Mouse (Mus musculus): ENCODE measurements around the gene Fam122b. TPM values are rescaled to one million over a fixed set of nuclear protein-coding genes. Genes with fewer than 3 reads are reported as not detected.

Gene Fam122b
- total and polyA plus RNA-seq, 2 experiments from 2014 or later = 19.1 to 21.7 TPM

DNA sequence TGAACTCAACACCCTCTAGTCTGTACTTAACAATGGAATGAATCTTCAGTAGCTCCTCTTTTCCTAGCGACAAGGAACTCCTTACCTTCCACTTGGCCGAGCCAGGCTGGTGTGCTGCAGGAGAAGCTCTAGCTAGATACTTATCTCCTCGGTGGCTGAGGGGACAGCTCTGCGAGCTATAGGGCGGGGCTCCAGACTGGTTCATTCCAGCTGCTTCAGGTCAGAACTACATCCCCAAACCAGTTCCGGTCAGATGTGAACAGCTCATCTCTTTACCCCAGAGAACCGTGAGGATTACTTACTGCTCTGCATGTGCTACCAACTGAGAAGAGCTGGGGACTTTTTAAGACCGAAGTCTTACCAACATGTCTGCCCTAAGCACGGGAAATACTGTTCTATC lies 3.4 kb downstream of the Fam122b start:
- Histone ChIP-seq H3K9me3 (replicated peaks; ENCODE audit: control insufficient read depth, low read length) (no peaks in the 10 kb centered on the region), H3K27me3 (ENCODE audit: control insufficient read depth, insufficient read depth, low read length) (no peaks in the 10 kb centered on the region), H3K36me3 (replicated peaks; ENCODE audit: control insufficient read depth, insufficient read depth, low read length) (no peaks in the 10 kb centered on the region), H3K9ac (replicated peaks; ENCODE audit: low read depth, low read length) (no peak overlapping the region), H3K4me3 (ENCODE audit: low read depth, low read length) (no peak overlapping the region), H3K4me2 (ENCODE audit: low read depth, low read length) (peak overlapping the region; percentile 36; the same call in 1 of the 2 replicates), H3K4me1 (ENCODE audit: control insufficient read depth, insufficient read depth) (no peaks in the 10 kb centered on the region), H3K27ac (ENCODE audit: low read depth) (peak overlapping the region; percentile 72)
- WGBS = 41% methylated on average over 9 of the region's 9 CpGs
- TF ChIP-seq CTCF (IDR thresholded peaks at IDR 0.05; ENCODE audit: low read depth) (no peak), EP300 (IDR thresholded peaks at IDR 0.05; ENCODE audit: low read depth) (no peak)
- ATAC-seq (ENCODE audit: insufficient read depth, low read depth) = peak; percentile 18; the same call in 1 of the 2 replicates
- DNase-seq (ENCODE audit: low spot score) = peak; percentile 9

DNA sequence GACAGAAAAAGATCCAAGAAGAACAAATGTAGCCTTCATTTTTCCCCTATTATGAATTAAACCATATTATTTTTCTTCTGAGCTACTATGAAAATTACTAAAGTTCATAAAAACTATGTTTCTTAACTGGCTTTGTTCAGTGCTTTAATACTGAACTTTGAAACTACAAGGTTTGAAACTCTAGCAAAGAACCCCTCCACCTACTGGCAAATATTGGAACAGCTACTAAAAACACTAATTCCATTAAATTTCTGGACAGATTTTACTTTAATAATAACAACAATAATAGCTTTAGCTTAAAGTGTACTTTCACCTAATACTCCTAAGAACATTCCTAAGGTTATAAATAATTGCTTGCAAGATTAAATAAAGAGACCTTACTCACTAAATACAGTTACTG lies 14.4 kb downstream of the Fam122b start:
- no peak for DNase-seq (ENCODE audit: low spot score)
- H3K36me3 ChIP-seq (replicated peaks; ENCODE audit: control insufficient read depth, insufficient read depth, low read length) = peaks cover 20% of the 10 kb centered on the region; the same call in 1 of the 2 replicates
- TF ChIP-seq EP300 (IDR thresholded peaks at IDR 0.05; ENCODE audit: low read depth) (no peak), CTCF (IDR thresholded peaks at IDR 0.05; ENCODE audit: low read depth) (peak; percentile 42)
- H3K4me1 ChIP-seq (ENCODE audit: control insufficient read depth, insufficient read depth) = no peaks in the 10 kb centered on the region
- no peaks in the 10 kb centered on the region for H3K9me3 ChIP-seq (replicated peaks; ENCODE audit: control insufficient read depth, low read length)
- H3K9ac ChIP-seq (replicated peaks; ENCODE audit: low read depth, low read length) = no peak overlapping the region
- no peaks in the 10 kb centered on the region for H3K27me3 ChIP-seq (ENCODE audit: control insufficient read depth, insufficient read depth, low read length)
- H3K4me2 ChIP-seq (ENCODE audit: low read depth, low read length) = no peak overlapping the region
- no peak overlapping the region for H3K27ac ChIP-seq (ENCODE audit: low read depth)
- ATAC-seq (ENCODE audit: insufficient read depth, low read depth) = no peak
- no peak overlapping the region for H3K4me3 ChIP-seq (ENCODE audit: low read depth, low read length)

GRCm38 (mm10) chrX:53240011-53240410 lies 29.6 kb downstream of the Fam122b start, which contains the start of gene Plac1:
Gene Plac1 (minus strand): TSS chrX:53240111.
- ATAC-seq (ENCODE audit: insufficient read depth, low read depth) (no peak), DNase-seq (ENCODE audit: low spot score) (no peak)
- Histone ChIP-seq H3K9me3 (replicated peaks; ENCODE audit: control insufficient read depth, low read length) (no peaks in the 10 kb centered on the region), H3K27ac (ENCODE audit: low read depth) (no peak within 1 kb of the TSS), H3K27me3 (ENCODE audit: control insufficient read depth, insufficient read depth, low read length) (no peaks in the 10 kb centered on the region), H3K9ac (replicated peaks; ENCODE audit: low read depth, low read length) (no peak within 1 kb of the TSS), H3K4me3 (ENCODE audit: low read depth, low read length) (no peak within 1 kb of the TSS), H3K4me1 (ENCODE audit: control insufficient read depth, insufficient read depth) (no peaks in the 10 kb centered on the region), H3K36me3 (replicated peaks; ENCODE audit: control insufficient read depth, insufficient read depth, low read length) (0 out of 2 replicates have a peak, but pooled peaks cover 2% of the 10 kb centered on the region), H3K4me2 (ENCODE audit: low read depth, low read length) (no peak within 1 kb of the TSS)
- 69% methylated on average over 4 of the region's 4 CpGs for WGBS
- TF ChIP-seq CTCF (IDR thresholded peaks at IDR 0.05; ENCODE audit: low read depth) (no peak), EP300 (IDR thresholded peaks at IDR 0.05; ENCODE audit: low read depth) (no peak)

DNA sequence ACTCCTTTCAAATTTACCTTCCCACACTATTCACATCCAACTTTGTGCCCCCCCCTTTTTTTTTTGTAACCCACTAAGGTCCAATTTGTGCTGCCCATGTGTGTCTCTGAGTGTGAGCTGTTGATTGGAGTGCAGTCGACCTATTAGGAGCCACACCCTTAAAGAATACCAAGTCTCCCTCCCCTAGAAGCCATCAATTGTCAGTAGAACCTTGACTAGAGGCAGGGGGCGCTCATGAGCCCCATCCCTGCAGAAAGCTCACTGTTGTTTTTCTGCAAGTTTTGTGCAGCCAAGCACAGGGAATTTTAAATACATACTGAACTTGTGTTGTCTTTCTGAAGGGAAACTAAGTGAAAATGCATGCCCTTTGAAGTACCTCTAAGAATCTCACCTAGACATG lies 31.6 kb downstream of the Fam122b start:
- 15% methylated on average over 2 of the region's 2 CpGs for WGBS
- H3K4me1 ChIP-seq (ENCODE audit: control insufficient read depth, insufficient read depth) = no peaks in the 10 kb centered on the region
- ATAC-seq (ENCODE audit: insufficient read depth, low read depth) = no peak

GRCm38 (mm10) chrX:53236404-53236803 lies 33.2 kb downstream of the Fam122b start:
- ATAC-seq (ENCODE audit: insufficient read depth, low read depth) (no peak), DNase-seq (ENCODE audit: low spot score) (no peak)
- Histone ChIP-seq H3K9ac (replicated peaks; ENCODE audit: low read depth, low read length) (no peak overlapping the region), H3K27me3 (ENCODE audit: control insufficient read depth, insufficient read depth, low read length) (no peaks in the 10 kb centered on the region), H3K9me3 (replicated peaks; ENCODE audit: control insufficient read depth, low read length) (no peaks in the 10 kb centered on the region), H3K4me1 (ENCODE audit: control insufficient read depth, insufficient read depth) (no peaks in the 10 kb centered on the region), H3K36me3 (replicated peaks; ENCODE audit: control insufficient read depth, insufficient read depth, low read length) (no peaks in the 10 kb centered on the region), H3K27ac (ENCODE audit: low read depth) (no peak overlapping the region), H3K4me3 (ENCODE audit: low read depth, low read length) (no peak overlapping the region), H3K4me2 (ENCODE audit: low read depth, low read length) (no peak overlapping the region)
- TF ChIP-seq CTCF (IDR thresholded peaks at IDR 0.05; ENCODE audit: low read depth) = no peak
- no peak for TF ChIP-seq EP300 (IDR thresholded peaks at IDR 0.05; ENCODE audit: low read depth)
- WGBS = 43% methylated on average over 7 of the region's 7 CpGs

More for the DNA sequence above, 31.6 kb downstream of the Fam122b start:
- no peak overlapping the region for H3K4me3 ChIP-seq (ENCODE audit: low read depth, low read length)
- no peak for DNase-seq (ENCODE audit: low spot score)
- no peak overlapping the region for H3K9ac ChIP-seq (replicated peaks; ENCODE audit: low read depth, low read length)
- no peak for TF ChIP-seq EP300 (IDR thresholded peaks at IDR 0.05; ENCODE audit: low read depth)
- TF ChIP-seq CTCF (IDR thresholded peaks at IDR 0.05; ENCODE audit: low read depth) = peak; percentile 42
- no peak overlapping the region for H3K27ac ChIP-seq (ENCODE audit: low read depth)
- no peaks in the 10 kb centered on the region for H3K9me3 ChIP-seq (replicated peaks; ENCODE audit: control insufficient read depth, low read length)
- H3K4me2 ChIP-seq (ENCODE audit: low read depth, low read length) = no peak overlapping the region
- H3K36me3 ChIP-seq (replicated peaks; ENCODE audit: control insufficient read depth, insufficient read depth, low read length) = no peaks in the 10 kb centered on the region
- no peaks in the 10 kb centered on the region for H3K27me3 ChIP-seq (ENCODE audit: control insufficient read depth, insufficient read depth, low read length)

- DNase-seq (ENCODE audit: low spot score) = peak; percentile 55
Observed at GRCm38 (mm10) chrX:53233689-53234088, 35.9 kb downstream of the Fam122b start.

More at GRCm38 (mm10) chrX:53233689-53234088, 35.9 kb downstream of the Fam122b start:
- Histone ChIP-seq H3K4me2 (ENCODE audit: low read depth, low read length) (no peak overlapping the region), H3K9me3 (replicated peaks; ENCODE audit: control insufficient read depth, low read length) (no peaks in the 10 kb centered on the region), H3K9ac (replicated peaks; ENCODE audit: low read depth, low read length) (no peak overlapping the region), H3K4me1 (ENCODE audit: control insufficient read depth, insufficient read depth) (no peaks in the 10 kb centered on the region), H3K27me3 (ENCODE audit: control insufficient read depth, insufficient read depth, low read length) (no peaks in the 10 kb centered on the region), H3K4me3 (ENCODE audit: low read depth, low read length) (no peak overlapping the region), H3K36me3 (replicated peaks; ENCODE audit: control insufficient read depth, insufficient read depth, low read length) (no peaks in the 10 kb centered on the region), H3K27ac (ENCODE audit: low read depth) (0 out of 2 replicates have a peak overlapping the region, but pooled peaks have one; percentile 25)
- peak; percentile 51; the same call in 1 of the 2 replicates for ATAC-seq (ENCODE audit: insufficient read depth, low read depth)
- TF ChIP-seq CTCF (IDR thresholded peaks at IDR 0.05; ENCODE audit: low read depth) (peak; percentile 50), EP300 (IDR thresholded peaks at IDR 0.05; ENCODE audit: low read depth) (no peak)
- WGBS = 28% methylated on average over 4 of the region's 4 CpGs

Measured in heart, postnatal 0 days (tissue).